Mouse (Mus musculus): ENCODE measurements around the gene Cmss1.

Cmss1 gene

GRCm38 (mm10) chr16:57558258-57558657 lies 48.4 kb downstream of the Cmss1 start:
- no peak for DNase-seq (ENCODE audit: low read depth, low spot score)

- DNase-seq (ENCODE audit: low read depth, low spot score) = no peak
Observed at GRCm38 (mm10) chr16:57556244-57556643, 50.4 kb downstream of the Cmss1 start.

- no peak for DNase-seq (ENCODE audit: low read depth, low spot score)
Observed at GRCm38 (mm10) chr16:57555667-57556066, 51.0 kb downstream of the Cmss1 start.

- no peak for DNase-seq (ENCODE audit: low read depth, low spot score)
Observed at GRCm38 (mm10) chr16:57554886-57555400, 51.7 kb downstream of the Cmss1 start.

GRCm38 (mm10) chr16:57553235-57553634 lies 53.4 kb downstream of the Cmss1 start:
- DNase-seq (ENCODE audit: low read depth, low spot score) = no peak

- no peak for DNase-seq (ENCODE audit: low read depth, low spot score)
Observed at GRCm38 (mm10) chr16:57552709-57553108, 54.0 kb downstream of the Cmss1 start.

- no peak for DNase-seq (ENCODE audit: low read depth, low spot score)
Observed at GRCm38 (mm10) chr16:57551617-57552016, 55.0 kb downstream of the Cmss1 start.

- DNase-seq (ENCODE audit: low read depth, low spot score) = no peak
Observed at GRCm38 (mm10) chr16:57550817-57551216, 55.8 kb downstream of the Cmss1 start.

- DNase-seq (ENCODE audit: low read depth, low spot score) = no peak
Observed at GRCm38 (mm10) chr16:57550088-57550487, 56.6 kb downstream of the Cmss1 start.

GRCm38 (mm10) chr16:57549061-57550037 lies 57.3 kb downstream of the Cmss1 start:
- DNase-seq (ENCODE audit: low read depth, low spot score) = no peak

- DNase-seq (ENCODE audit: low read depth, low spot score) = no peak
Observed at GRCm38 (mm10) chr16:57548608-57549007, 58.1 kb downstream of the Cmss1 start.

- no peak for DNase-seq (ENCODE audit: low read depth, low spot score)
Observed at GRCm38 (mm10) chr16:57546355-57546754, 60.3 kb downstream of the Cmss1 start.

GRCm38 (mm10) chr16:57544441-57544840 lies 62.2 kb downstream of the Cmss1 start:
- DNase-seq (ENCODE audit: low read depth, low spot score) = no peak

GRCm38 (mm10) chr16:57543243-57543642 lies 63.4 kb downstream of the Cmss1 start:
- DNase-seq (ENCODE audit: low read depth, low spot score) = no peak

- no peak for DNase-seq (ENCODE audit: low read depth, low spot score)
Observed at GRCm38 (mm10) chr16:57536511-57536910, 70.2 kb downstream of the Cmss1 start.

- no peak for DNase-seq (ENCODE audit: low read depth, low spot score)
Observed at GRCm38 (mm10) chr16:57534811-57535210, 71.9 kb downstream of the Cmss1 start.

GRCm38 (mm10) chr16:57534365-57534764 lies 72.3 kb downstream of the Cmss1 start:
- no peak for DNase-seq (ENCODE audit: low read depth, low spot score)

- no peak for DNase-seq (ENCODE audit: low read depth, low spot score)
Observed at GRCm38 (mm10) chr16:57532081-57532493, 74.6 kb downstream of the Cmss1 start.

GRCm38 (mm10) chr16:57530547-57530946 lies 76.1 kb downstream of the Cmss1 start:
- DNase-seq (ENCODE audit: low read depth, low spot score) = no peak

GRCm38 (mm10) chr16:57528457-57528856 lies 78.2 kb downstream of the Cmss1 start:
- no peak for DNase-seq (ENCODE audit: low read depth, low spot score)

- DNase-seq (ENCODE audit: low read depth, low spot score) = no peak
Observed at GRCm38 (mm10) chr16:57526893-57527292, 79.8 kb downstream of the Cmss1 start.

- no peak for DNase-seq (ENCODE audit: low read depth, low spot score)
Observed at GRCm38 (mm10) chr16:57525476-57525875, 81.2 kb downstream of the Cmss1 start.

GRCm38 (mm10) chr16:57525046-57525445 lies 81.6 kb downstream of the Cmss1 start:
- no peak for DNase-seq (ENCODE audit: low read depth, low spot score)

Measured in retina, adult 2 months (tissue).